Mouse (Mus musculus) thymus, adult 2 months (tissue): ENCODE data around the gene Tex26.

Source experiments
- CTCF ChIP-seq: fragments of 200-500 bp; IDR thresholded peaks from 2 replicates; pipeline ENCODE4 v1.5.1; 2012; ENCODE audit warnings: mild to moderate bottlenecking, control low read depth, low read length, moderate library complexity, borderline replicate concordance; ENCODE audit not compliant: control insufficient read depth, poor library complexity, insufficient read depth; ENCODE audit errors: extremely low read depth
- POLR2A ChIP-seq: fragments of 200-500 bp; IDR thresholded peaks from 2 replicates; pipeline ENCODE4 v1.6.1; 2012; ENCODE audit warnings: mild to moderate bottlenecking, low read length, control low read depth, moderate library complexity; ENCODE audit not compliant: control insufficient read depth, poor library complexity, insufficient read depth; ENCODE audit errors: extremely low read depth

GRCm38 (mm10) chr5:149417381-149417780 lies 22.1 kb upstream of the Tex26 start:
- no peak for TF ChIP-seq CTCF
- no peak for TF ChIP-seq POLR2A
